Comparison of ENCODE assay signal across 8 mouse cellular contexts in the genomic region with DNA sequence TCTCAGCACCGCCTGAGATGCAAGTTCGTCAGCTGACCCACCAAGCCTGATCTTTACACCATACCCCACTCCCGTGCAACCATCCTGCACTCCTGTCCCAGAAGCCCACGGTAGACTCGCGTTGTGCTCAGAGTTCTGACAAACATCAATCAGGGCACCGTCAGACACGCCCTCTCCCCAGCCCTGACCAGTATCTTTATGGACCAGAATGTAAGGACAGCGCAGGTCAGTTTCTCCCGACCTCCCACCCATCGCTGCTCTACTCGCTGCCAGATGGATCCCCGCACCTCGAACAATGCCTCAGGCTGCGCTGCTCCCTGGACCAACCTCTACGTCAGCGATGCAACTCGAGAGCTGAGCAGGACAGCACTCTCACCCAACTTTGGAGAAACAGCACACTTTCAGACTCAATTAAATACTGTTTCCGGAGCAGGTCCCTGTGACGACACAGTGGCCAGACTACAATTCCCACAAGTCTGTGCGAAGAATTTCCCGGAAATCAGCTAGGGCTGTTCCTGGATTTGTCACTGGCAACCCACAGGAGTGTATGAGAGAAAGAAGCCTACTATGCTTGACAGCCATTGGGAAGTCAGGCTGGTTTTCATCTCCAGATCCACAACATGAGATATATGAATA. TPM values are rescaled to one million over a fixed set of nuclear protein-coding genes. Genes with fewer than 3 reads are reported as not detected.
DNase-seq lines count a peak whose midpoint lies in the region; ATAC-seq lines count a peak whose summit lies in the region.

A gene (minus strand): TSS at position 472 of the 636 bp plus-strand sequence.

- ATAC-seq in megakaryocyte progenitor cell, adult 5-6 weeks (replicated peaks; ENCODE audit: poor library complexity), result peak; percentile 97

- DNase-seq in adipocyte (ENCODE audit: low spot score), result peak; percentile 91
- DNase-seq in embryo, embryonic 10 days (ENCODE audit: low spot score), result peak; percentile 89
- peak; percentile 64 for DNase-seq in gastrocnemius, postnatal 10 days
- peak; percentile 92 for DNase-seq in induced T-regulatory cell, adult 2 months (ENCODE audit: low read depth)
- DNase-seq in left cerebral cortex, adult 9 months (ENCODE audit: low spot score in 2 of 2), result peak; percentile 76 to 92
- peak; percentile 59 for DNase-seq in right cerebral cortex, postnatal 14 days
- peak; percentile 85 to 88 for DNase-seq in urinary bladder, postnatal 36 days (ENCODE audit: low spot score in 2 of 2)

RNA-seq across cellular contexts. Expression of the gene that starts here (rescaled TPM):
- total RNA-seq in gastrocnemius, postnatal 10 days (2021), result 1 to 10 TPM; 3.6 to 5.0 TPM
- 8.5 and 11.6 TPM in 2 replicates for total RNA-seq in megakaryocyte progenitor cell, adult 5-6 weeks (2015)
- total RNA-seq in megakaryocyte progenitor cell, adult 5-6 weeks (2017), result 12.3 and 14.5 TPM in 2 replicates

Comparison
In these comparisons a context has a peak if more than half of its experiments do, and no peak if none do; other contexts are left out.
1. Peak in every context shown above with its lines: DNase-seq and ATAC-seq.